Mouse (Mus musculus): ENCODE measurements at regions not wholly inside any gene's neighbourhood (a gene's known extent, or its start where the extent isn't known, plus 50 kb on each side); places are given as distances from the start of the nearest gene placed in this dataset.

GRCm38 (mm10) chr14:105383382-105383781, 125.0 kb downstream of the Ndfip2 start:
- TF ChIP-seq GATA1 (IDR thresholded peaks at IDR 0.05; ENCODE audit: borderline replicate concordance, low read length): no peak
- no peak for TF ChIP-seq FLI1 (IDR thresholded peaks at IDR 0.05; ENCODE audit: low read length)

Measured in megakaryocyte, embryonic 14.5 days (primary cell).